Mouse (Mus musculus) CH12.LX (cell line): ENCODE measurements at regions not wholly inside any gene's neighbourhood (a gene's known extent, or its start where the extent isn't known, plus 50 kb on each side); places are given as distances from the start of the nearest gene placed in this dataset.

Experiments
- CTCF ChIP-seq, 2 experiments: IDR thresholded peaks in 1 of 2; conservative IDR thresholded peaks in 1 of 2; 2 replicates each; pipeline ENCODE4 v1.5.1; 2011 to 2012; ENCODE audit warnings: low read depth in 2 of 2, low read length in 2 of 2, improper control_type of control experiment in 1 of 2, inconsistent platforms in 1 of 2, mild to moderate bottlenecking in 1 of 2, moderate library complexity in 1 of 2
- E2F4 ChIP-seq: IDR thresholded peaks from 2 replicates; pipeline ENCODE4 v1.6.1; 2011; ENCODE audit warnings: low read depth, low read length, improper control_type of control experiment; ENCODE audit not compliant: insufficient replicate concordance
- EP300 ChIP-seq: IDR thresholded peaks from 2 replicates; pipeline ENCODE4 v1.6.1; 2011; ENCODE audit warnings: low read length, improper control_type of control experiment
- KAT2A ChIP-seq: IDR thresholded peaks from 2 replicates; pipeline ENCODE4 v1.6.1; 2012; ENCODE audit warnings: low read length, improper control_type of control experiment, inconsistent platforms; ENCODE audit not compliant: insufficient replicate concordance
- MXI1 ChIP-seq: IDR thresholded peaks from 2 replicates; pipeline ENCODE4 v1.6.1; 2011; ENCODE audit warnings: mild to moderate bottlenecking, low read depth, low read length, improper control_type of control experiment
- MYC ChIP-seq: IDR thresholded peaks from 2 replicates; pipeline ENCODE4 v1.6.1; 2011; ENCODE audit warnings: low read depth, mild to moderate bottlenecking, improper control_type of control experiment, low read length
- POLR2A ChIP-seq: IDR thresholded peaks from 2 replicates; pipeline ENCODE4 v1.6.1; 2011; ENCODE audit warnings: low read depth, mild to moderate bottlenecking, improper control_type of control experiment, low read length
- POLR2AphosphoS2 ChIP-seq: IDR thresholded peaks from 2 replicates; pipeline ENCODE4 v1.6.1; 2011; ENCODE audit warnings: low read depth, low read length, improper control_type of control experiment
- SIN3A ChIP-seq: IDR thresholded peaks from 2 replicates; pipeline ENCODE4 v1.6.1; 2012; ENCODE audit warnings: low read length, improper control_type of control experiment, inconsistent platforms
- USF1 ChIP-seq: IDR thresholded peaks from 2 replicates; pipeline ENCODE4 v1.6.1; 2014; ENCODE audit warnings: low read depth, mild to moderate bottlenecking, inconsistent platforms, low read length, improper control_type of control experiment
- ZC3H11A ChIP-seq: IDR thresholded peaks from 2 replicates; pipeline ENCODE4 v1.6.1; 2012; ENCODE audit warnings: low read depth, mild to moderate bottlenecking, inconsistent platforms, low read length, improper control_type of control experiment
- ZKSCAN1 ChIP-seq: IDR thresholded peaks from 2 replicates; pipeline ENCODE4 v1.6.1; 2012; ENCODE audit warnings: low read depth, inconsistent platforms, low read length, improper control_type of control experiment, borderline replicate concordance

GRCm38 (mm10) chr10:19184886-19185285 is 169.4 kb upstream of the Tnfaip3 start:
- TF ChIP-seq CTCF (conservative IDR thresholded peaks at IDR 0.05 in 1 of 2, IDR thresholded peaks at IDR 0.05 in 1 of 2; ENCODE audit: low read depth in 2 of 2, low read length in 2 of 2) (no peak), POLR2AphosphoS2 (no peak), ZC3H11A (no peak), E2F4 (no peak), MYC (no peak), POLR2A (no peak), KAT2A (no peak), EP300 (no peak), ZKSCAN1 (no peak), MXI1 (no peak), USF1 (no peak), SIN3A (no peak)
